Mouse (Mus musculus) ES-Bruce4 (cell line): Measurements from ENCODE around the gene Btnl4.

Experiments used
- CTCF ChIP-seq: IDR thresholded peaks from one replicate; pipeline ENCODE4 v1.8.1; 2011; ENCODE audit warnings: low read depth, low read length
- POLR2A ChIP-seq: IDR thresholded peaks from one replicate; pipeline ENCODE4 v1.8.1; 2011; ENCODE audit warnings: low read length; ENCODE audit not compliant: insufficient read depth

- TF ChIP-seq POLR2A (no peak), CTCF (no peak)
Observed at GRCm38 (mm10) chr17:34475060-34475459, 2.1 kb downstream of the Btnl4 start.
